Mouse (Mus musculus): ENCODE data around the gene Plekhg1. TPM values are rescaled to one million over a fixed set of nuclear protein-coding genes. Genes with fewer than 3 reads are reported as not detected.

Gene Plekhg1
- polyA plus RNA-seq, 1 experiment from 2014 or later = 6.0 TPM

- Histone ChIP-seq H3K4me3 (ENCODE audit: low read depth, low read length) (no peak overlapping the region), H3K9me3 (ENCODE audit: low read length) (no peaks in the 10 kb centered on the region), H3K9ac (replicated peaks; ENCODE audit: low read depth) (no peak overlapping the region), H3K4me1 (ENCODE audit: insufficient read depth, low read depth, low read length) (no peaks in the 10 kb centered on the region), H3K27me3 (replicated peaks; ENCODE audit: insufficient read depth, low read length) (no peaks in the 10 kb centered on the region), H3K27ac (ENCODE audit: low read length) (no peak overlapping the region), H3K36me3 (ENCODE audit: insufficient read depth, low read length) (no peaks in the 10 kb centered on the region; the same call in 1 of the 2 replicates), H3K4me2 (replicated peaks; ENCODE audit: low read depth, low read length) (no peak overlapping the region)
- WGBS = 28% methylated on average over 10 of the region's 10 CpGs
- TF ChIP-seq EP300 (IDR thresholded peaks at IDR 0.05) (no peak), CTCF (IDR thresholded peaks at IDR 0.05) (peak; percentile 93)
- DNase-seq (ENCODE audit: low spot score) (peak; percentile 89), ATAC-seq (no peak)
Observed at GRCm38 (mm10) chr10:3943492-3944395, 203.6 kb downstream of the Plekhg1 start.

DNA sequence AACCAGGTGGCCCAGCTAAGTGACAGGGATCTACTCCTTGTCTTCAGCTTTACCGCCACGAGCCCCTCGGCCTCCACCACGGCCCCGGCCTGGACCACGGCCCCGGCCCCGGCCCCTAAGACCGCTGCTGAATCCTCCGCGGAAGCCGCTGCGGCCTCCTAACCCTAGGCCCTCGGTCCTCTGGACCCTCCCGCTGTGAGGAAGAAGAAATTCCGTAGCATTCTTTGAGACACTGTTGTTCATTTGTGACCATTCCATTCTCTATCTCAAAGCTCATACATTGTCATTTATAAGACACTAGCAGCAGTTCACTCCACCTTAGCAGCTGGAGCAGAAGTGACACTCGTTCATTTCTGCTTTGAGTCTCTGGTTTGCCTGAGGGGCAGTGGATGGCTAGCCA is 206.7 kb downstream of the Plekhg1 start:
- Histone ChIP-seq H3K4me3 (ENCODE audit: low read depth, low read length) (no peak overlapping the region), H3K27ac (ENCODE audit: low read length) (no peak overlapping the region), H3K9me3 (ENCODE audit: low read length) (no peaks in the 10 kb centered on the region), H3K4me2 (replicated peaks; ENCODE audit: low read depth, low read length) (no peak overlapping the region), H3K4me1 (ENCODE audit: insufficient read depth, low read depth, low read length) (no peaks in the 10 kb centered on the region), H3K9ac (replicated peaks; ENCODE audit: low read depth) (no peak overlapping the region), H3K36me3 (ENCODE audit: insufficient read depth, low read length) (no peaks in the 10 kb centered on the region; the same call in 1 of the 2 replicates), H3K27me3 (replicated peaks; ENCODE audit: insufficient read depth, low read length) (no peaks in the 10 kb centered on the region)
- WGBS = 93% methylated on average over 17 of the region's 17 CpGs
- ATAC-seq = no peak
- no peak for DNase-seq (ENCODE audit: low spot score)
- TF ChIP-seq EP300 (IDR thresholded peaks at IDR 0.05) (no peak), CTCF (IDR thresholded peaks at IDR 0.05) (no peak)

GRCm38 (mm10) chr10:3947346-3947745 is 207.2 kb downstream of the Plekhg1 start:
- 90% methylated on average over 7 of the region's 7 CpGs for WGBS
- ATAC-seq = no peak
- no peaks in the 10 kb centered on the region for H3K27me3 ChIP-seq (replicated peaks; ENCODE audit: insufficient read depth, low read length)

DNA sequence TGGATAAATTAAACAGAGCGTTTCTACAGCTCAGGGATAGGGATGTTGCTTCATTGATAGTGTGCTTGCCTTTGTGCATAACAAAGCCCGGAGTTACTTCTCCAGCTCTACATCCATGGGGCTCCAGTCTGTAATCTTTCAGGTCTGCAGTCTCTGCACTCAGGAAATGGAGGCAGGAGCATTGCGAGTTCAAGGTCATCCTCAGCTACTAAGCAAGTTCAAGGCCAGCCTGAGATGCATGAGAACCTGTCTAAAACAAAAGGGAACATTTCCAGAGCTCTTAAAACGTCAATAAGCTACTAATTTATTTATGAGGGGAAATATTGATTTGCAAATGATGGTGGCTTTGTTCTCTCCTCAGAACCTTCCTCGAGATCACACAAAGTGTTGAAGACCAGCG is 209.1 kb downstream of the Plekhg1 start:
- WGBS = 81% methylated on average over 6 of the region's 6 CpGs
- no peak overlapping the region for H3K27ac ChIP-seq (ENCODE audit: low read length)
- H3K4me3 ChIP-seq (ENCODE audit: low read depth, low read length) = no peak overlapping the region
- no peaks in the 10 kb centered on the region for H3K4me1 ChIP-seq (ENCODE audit: insufficient read depth, low read depth, low read length)
- H3K4me2 ChIP-seq (replicated peaks; ENCODE audit: low read depth, low read length) = no peak overlapping the region
- H3K36me3 ChIP-seq (ENCODE audit: insufficient read depth, low read length) = no peaks in the 10 kb centered on the region; the same call in 1 of the 2 replicates
- TF ChIP-seq EP300 (IDR thresholded peaks at IDR 0.05) = no peak
- no peaks in the 10 kb centered on the region for H3K9me3 ChIP-seq (ENCODE audit: low read length)
- no peaks in the 10 kb centered on the region for H3K27me3 ChIP-seq (replicated peaks; ENCODE audit: insufficient read depth, low read length)
- no peak for DNase-seq (ENCODE audit: low spot score)
- ATAC-seq = no peak
- H3K9ac ChIP-seq (replicated peaks; ENCODE audit: low read depth) = no peak overlapping the region

More at GRCm38 (mm10) chr10:3947346-3947745, 207.2 kb downstream of the Plekhg1 start:
- Histone ChIP-seq H3K27ac (ENCODE audit: low read length) (no peak overlapping the region), H3K4me1 (ENCODE audit: insufficient read depth, low read depth, low read length) (no peaks in the 10 kb centered on the region), H3K9me3 (ENCODE audit: low read length) (no peaks in the 10 kb centered on the region), H3K36me3 (ENCODE audit: insufficient read depth, low read length) (no peaks in the 10 kb centered on the region; the same call in 1 of the 2 replicates), H3K4me3 (ENCODE audit: low read depth, low read length) (no peak overlapping the region), H3K9ac (replicated peaks; ENCODE audit: low read depth) (no peak overlapping the region), H3K4me2 (replicated peaks; ENCODE audit: low read depth, low read length) (no peak overlapping the region)
- no peak for DNase-seq (ENCODE audit: low spot score)
- no peak for TF ChIP-seq CTCF (IDR thresholded peaks at IDR 0.05)
- TF ChIP-seq EP300 (IDR thresholded peaks at IDR 0.05) = no peak

- Histone ChIP-seq H3K4me3 (ENCODE audit: low read depth, low read length) (no peak overlapping the region), H3K9me3 (ENCODE audit: low read length) (no peaks in the 10 kb centered on the region), H3K27me3 (replicated peaks; ENCODE audit: insufficient read depth, low read length) (no peaks in the 10 kb centered on the region), H3K36me3 (ENCODE audit: insufficient read depth, low read length) (no peaks in the 10 kb centered on the region; the same call in 1 of the 2 replicates), H3K9ac (replicated peaks; ENCODE audit: low read depth) (no peak overlapping the region), H3K4me2 (replicated peaks; ENCODE audit: low read depth, low read length) (no peak overlapping the region), H3K27ac (ENCODE audit: low read length) (no peak overlapping the region), H3K4me1 (ENCODE audit: insufficient read depth, low read depth, low read length) (no peaks in the 10 kb centered on the region)
- DNase-seq (ENCODE audit: low spot score) (no peak), ATAC-seq (no peak)
- 78% methylated on average over 22 of the region's 22 CpGs for WGBS
- TF ChIP-seq CTCF (IDR thresholded peaks at IDR 0.05) = no peak
- TF ChIP-seq EP300 (IDR thresholded peaks at IDR 0.05) = no peak
Observed at GRCm38 (mm10) chr10:3956471-3956870, 216.3 kb downstream of the Plekhg1 start.

GRCm38 (mm10) chr10:3958591-3958990 is 218.4 kb downstream of the Plekhg1 start:
- Histone ChIP-seq H3K4me1 (ENCODE audit: insufficient read depth, low read depth, low read length) (no peaks in the 10 kb centered on the region), H3K36me3 (ENCODE audit: insufficient read depth, low read length) (no peaks in the 10 kb centered on the region; the same call in 1 of the 2 replicates), H3K9ac (replicated peaks; ENCODE audit: low read depth) (no peak overlapping the region), H3K9me3 (ENCODE audit: low read length) (no peaks in the 10 kb centered on the region), H3K27ac (ENCODE audit: low read length) (no peak overlapping the region), H3K4me3 (ENCODE audit: low read depth, low read length) (no peak overlapping the region), H3K27me3 (replicated peaks; ENCODE audit: insufficient read depth, low read length) (no peaks in the 10 kb centered on the region), H3K4me2 (replicated peaks; ENCODE audit: low read depth, low read length) (no peak overlapping the region)
- DNase-seq (ENCODE audit: low spot score) = no peak
- ATAC-seq = no peak
- TF ChIP-seq CTCF (IDR thresholded peaks at IDR 0.05) (peak; percentile 25), EP300 (IDR thresholded peaks at IDR 0.05) (no peak)
- WGBS = 76% methylated on average over 5 of the region's 5 CpGs

Data from lung, postnatal 0 days (tissue).